Mouse (Mus musculus): ENCODE measurements around the gene Thtpa.

Gene Thtpa

GRCm38 (mm10) chr14:55106990-55107389, 12.4 kb downstream of the Thtpa start:
- no peak for DNase-seq

GRCm38 (mm10) chr14:55108202-55108870, 13.8 kb downstream of the Thtpa start:
- DNase-seq: peak in 1 of 2 experiments; percentile 45

- DNase-seq: peak in 1 of 2 experiments; percentile 30
Observed at GRCm38 (mm10) chr14:55109048-55109873, 14.7 kb downstream of the Thtpa start.

GRCm38 (mm10) chr14:55110076-55110475, 15.5 kb downstream of the Thtpa start:
- no peak for DNase-seq

GRCm38 (mm10) chr14:55111720-55112119, 17.1 kb downstream of the Thtpa start:
- DNase-seq: no peak

GRCm38 (mm10) chr14:55113351-55113974, 18.9 kb downstream of the Thtpa start:
- DNase-seq: no peak

GRCm38 (mm10) chr14:55113975-55114645, 19.5 kb downstream of the Thtpa start:
- peak in 1 of 2 experiments; percentile 64 for DNase-seq

GRCm38 (mm10) chr14:55114759-55115701, 20.4 kb downstream of the Thtpa start:
- peak in 1 of 2 experiments; percentile 73 for DNase-seq

GRCm38 (mm10) chr14:55115846-55116245, 21.3 kb downstream of the Thtpa start:
- no peak for DNase-seq

GRCm38 (mm10) chr14:55116425-55117200, 22.0 kb downstream of the Thtpa start, which contains the start of gene Jph4:
Gene Jph4, minus strand, starts transcription at chr14:55116935.
- DNase-seq: no peak

GRCm38 (mm10) chr14:55118852-55119251, 24.3 kb downstream of the Thtpa start:
- no peak for DNase-seq

- DNase-seq: peak in 1 of 2 experiments; percentile 48
Observed at GRCm38 (mm10) chr14:55119421-55120134, 25.0 kb downstream of the Thtpa start.

- peak; percentile 85 to 94 for DNase-seq
Observed at GRCm38 (mm10) chr14:55121947-55122346, 27.4 kb downstream of the Thtpa start.

GRCm38 (mm10) chr14:55122359-55122758, 27.8 kb downstream of the Thtpa start:
- DNase-seq: no peak

GRCm38 (mm10) chr14:55125711-55126110, 31.1 kb downstream of the Thtpa start:
- DNase-seq: no peak

GRCm38 (mm10) chr14:55126521-55126920, 31.9 kb downstream of the Thtpa start:
- no peak for DNase-seq

- no peak for DNase-seq
Observed at GRCm38 (mm10) chr14:55135676-55136075, 41.1 kb downstream of the Thtpa start.

- no peak for DNase-seq
Observed at GRCm38 (mm10) chr14:55139313-55139712, 44.7 kb downstream of the Thtpa start.

GRCm38 (mm10) chr14:55146324-55146723, 51.7 kb downstream of the Thtpa start:
- no peak for DNase-seq

GRCm38 (mm10) chr14:55146829-55147401, 52.3 kb downstream of the Thtpa start:
- no peak for DNase-seq

Measured in kidney, postnatal 36 days (tissue).